Mouse (Mus musculus): ENCODE measurements at regions not wholly inside any gene's neighbourhood (a gene's known extent, or its start where the extent isn't known, plus 50 kb on each side); places are given as distances from the start of the nearest gene placed in this dataset.

DNA sequence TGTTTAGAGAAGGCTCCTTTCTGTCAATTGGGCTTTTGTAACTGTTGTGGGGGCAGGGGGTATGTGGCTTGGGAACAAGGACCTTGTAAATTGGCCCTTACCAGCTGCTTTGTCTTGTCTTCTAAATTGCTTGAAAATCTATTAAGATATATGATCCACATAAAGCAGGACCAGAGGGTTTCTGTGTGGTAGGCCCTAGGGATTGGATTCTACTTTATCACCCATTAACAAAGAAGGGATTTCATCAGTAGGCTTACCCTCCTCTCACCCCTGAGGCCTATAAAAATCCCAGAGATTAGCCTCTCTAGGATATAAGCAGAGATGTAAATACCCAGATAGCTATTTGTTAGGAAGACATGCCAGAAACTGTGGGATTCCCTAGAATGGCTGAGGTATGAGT lies 132.3 kb upstream of the Chl1 start:
- intact Hi-C loops (cut with DNase I): no loop called here

DNA sequence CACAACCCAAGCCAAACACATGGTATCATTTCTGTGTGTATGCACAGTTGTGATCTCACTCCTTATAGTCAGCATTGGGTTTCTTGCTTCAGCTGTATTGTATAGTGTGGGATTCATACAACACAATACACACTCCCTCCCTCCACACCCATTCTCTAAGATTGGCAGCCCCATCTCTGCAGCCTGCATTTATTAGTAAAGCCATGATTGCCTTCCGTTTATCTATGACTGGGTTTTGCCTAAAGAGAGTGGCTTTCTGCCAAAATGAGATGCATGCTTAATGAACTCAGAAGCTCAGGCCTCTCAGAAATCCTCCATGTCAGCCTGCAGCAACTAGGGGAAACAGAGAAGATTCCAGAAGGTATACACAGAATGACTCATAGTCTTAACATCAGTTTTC lies 129.4 kb upstream of the Chl1 start:
- DNase-seq: no peak
- intact Hi-C loops (cut with DNase I): no loop called here

More for the DNA sequence above, 132.3 kb upstream of the Chl1 start:
- DNase-seq: no peak

DNA sequence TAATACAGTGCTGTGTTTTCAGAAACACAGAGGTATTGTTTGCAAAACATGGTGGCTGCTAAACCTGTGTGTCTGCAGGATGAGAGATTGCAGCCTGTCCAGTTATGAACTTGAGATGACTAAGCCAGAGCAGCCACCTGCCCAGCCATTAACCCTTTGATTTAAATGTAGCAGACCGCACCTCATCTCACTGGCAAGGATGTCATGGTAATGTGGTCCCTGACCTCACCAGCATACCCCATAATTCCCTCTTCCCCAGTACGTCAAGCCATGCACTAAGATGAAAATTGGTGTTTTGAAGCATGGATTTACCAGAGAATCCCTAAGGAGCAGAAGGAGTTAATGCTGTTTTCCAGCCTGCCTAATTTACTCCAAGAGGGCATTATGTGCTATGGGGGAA lies 128.5 kb upstream of the Chl1 start:
- no peak for DNase-seq
- intact Hi-C loops (cut with DNase I): no loop called here

DNA sequence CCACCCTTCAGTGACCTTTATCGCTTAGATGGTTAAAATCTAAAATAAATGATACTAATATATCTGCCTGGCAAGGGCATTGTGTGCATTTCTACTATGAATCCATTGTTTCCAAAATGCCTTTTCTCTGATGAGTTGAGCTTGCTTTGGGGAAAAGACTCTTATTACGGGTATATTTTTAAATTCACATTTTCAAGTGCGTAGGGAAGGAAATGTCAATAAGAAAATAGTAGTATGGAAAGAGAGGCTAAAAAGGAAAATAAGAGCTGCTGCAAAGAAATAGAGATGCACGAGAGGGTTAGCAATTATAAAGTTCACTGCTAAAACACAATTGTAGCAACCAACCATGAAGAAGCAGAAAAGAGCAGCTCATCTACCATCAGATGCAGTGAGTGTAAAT lies 123.8 kb upstream of the Chl1 start:
- no peak for DNase-seq
- intact Hi-C loops (cut with DNase I): no loop called here

DNA sequence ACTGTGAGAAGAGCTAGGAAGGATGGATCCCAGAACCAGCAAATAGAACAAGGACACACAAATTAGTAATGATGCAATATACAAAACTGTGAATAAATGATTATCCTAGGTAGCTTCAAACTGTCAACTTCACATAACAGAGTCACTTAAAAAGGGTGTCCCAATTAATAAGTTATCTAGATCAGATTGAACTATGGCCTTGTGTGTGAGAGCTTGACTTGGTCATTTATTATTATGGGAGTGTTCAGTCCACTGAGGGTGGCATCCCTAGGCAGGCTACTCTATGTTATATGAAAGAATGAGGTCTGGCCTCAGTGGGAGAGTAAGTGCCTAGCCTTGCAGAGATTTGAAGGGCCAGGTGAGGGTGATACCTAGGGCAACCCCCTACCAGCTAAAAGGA lies 104.4 kb upstream of the Chl1 start:
- intact Hi-C loops (cut with DNase I): no loop called here

DNA sequence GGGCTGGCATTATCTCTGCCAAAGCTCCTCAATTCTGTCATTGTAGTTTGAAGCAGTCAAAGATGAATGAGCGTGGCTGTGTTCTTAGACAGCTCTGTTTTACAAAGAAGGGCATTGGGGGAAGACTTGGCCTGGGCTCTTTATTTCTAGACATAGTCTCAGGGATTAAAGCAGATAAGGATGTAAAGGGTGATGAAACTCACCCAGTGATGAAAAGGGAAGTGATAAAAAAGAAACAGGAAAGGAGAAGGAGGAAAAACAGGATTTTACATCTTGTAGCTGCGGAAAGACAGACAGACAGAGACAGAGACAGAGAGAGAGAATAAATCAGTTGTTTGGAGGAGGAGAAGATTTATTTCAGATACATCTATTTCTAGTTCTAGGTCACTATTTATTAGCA lies 95.5 kb upstream of the Chl1 start:
- DNase-seq: no peak
- intact Hi-C loops (cut with DNase I): no loop called here

More for the DNA sequence above, 104.4 kb upstream of the Chl1 start:
- no peak for DNase-seq

DNA sequence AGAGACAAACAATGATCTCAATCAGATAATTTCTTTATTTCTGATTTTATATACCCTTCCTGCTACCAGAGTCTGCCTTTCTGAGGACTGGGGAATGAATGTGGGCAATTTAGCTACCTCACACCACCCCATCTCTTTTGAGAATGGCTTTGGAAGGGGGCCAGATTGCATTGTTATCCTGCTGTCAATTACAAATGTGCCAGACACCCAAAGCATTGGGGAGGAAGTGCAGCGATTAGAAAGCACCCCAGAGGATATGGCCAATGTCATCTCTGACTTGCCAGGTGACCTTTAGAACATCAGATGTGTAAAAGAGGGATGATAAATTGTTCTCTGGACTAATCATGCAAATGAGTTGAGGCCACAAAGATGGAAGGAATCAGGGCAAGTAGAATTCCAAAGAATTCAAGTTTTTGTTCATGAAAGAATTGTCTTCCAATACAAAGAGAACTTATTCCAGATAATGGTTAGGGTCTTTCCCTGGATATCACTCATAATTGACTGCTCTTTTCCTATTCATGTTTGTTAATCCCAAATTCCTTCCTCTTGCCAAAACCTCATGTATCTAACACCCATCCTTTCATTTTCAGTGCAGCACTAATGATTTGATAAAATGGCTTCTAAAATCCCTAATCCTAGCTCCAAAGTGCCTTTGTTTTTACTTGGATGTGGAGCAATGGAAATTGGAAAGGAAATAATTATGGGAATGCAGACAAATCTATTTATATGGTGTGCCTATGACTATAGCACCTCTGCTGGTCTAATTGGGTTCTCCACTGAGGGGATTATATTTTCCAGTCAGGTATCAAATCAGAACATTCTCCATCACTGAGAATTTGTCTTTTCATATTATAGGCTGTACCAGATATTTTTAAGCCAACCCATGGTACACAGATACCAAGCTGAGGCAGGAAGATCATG lies 89.1 kb upstream of the Chl1 start:
- intact Hi-C loops (cut with DNase I): no loop called here
- no peak for DNase-seq

DNA sequence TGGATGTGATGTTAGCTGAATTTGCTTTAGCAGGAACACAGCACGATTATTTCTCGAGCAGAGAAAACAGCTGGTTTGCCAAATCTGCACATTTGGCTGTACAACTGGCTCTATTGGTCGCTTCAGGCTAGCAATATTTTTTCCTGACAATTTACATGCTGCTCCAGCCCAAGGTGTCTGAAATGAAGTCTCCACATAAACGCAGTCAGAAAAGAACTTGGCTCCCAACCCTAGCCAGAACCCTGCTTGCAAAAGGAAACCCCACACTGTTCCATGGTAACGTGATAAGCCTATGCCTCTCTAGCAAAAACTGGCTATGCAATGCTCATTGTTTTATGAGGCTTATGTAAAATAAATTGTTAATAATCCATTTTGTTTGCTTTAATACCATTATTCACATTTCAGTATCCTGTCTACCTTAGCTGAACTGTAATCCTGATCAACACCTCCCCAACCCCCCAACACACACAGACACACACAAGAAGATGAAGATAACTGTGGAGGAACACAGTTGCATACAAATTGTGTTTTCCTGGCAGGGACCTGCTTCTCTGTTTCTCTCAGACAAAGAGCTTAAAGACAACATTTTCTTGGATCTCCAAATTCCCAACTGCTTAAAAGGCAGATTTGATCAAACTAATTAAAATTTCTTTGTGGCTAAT lies 79.3 kb upstream of the Chl1 start:
- intact Hi-C loops (cut with DNase I): no loop called here
- no peak for DNase-seq

DNA sequence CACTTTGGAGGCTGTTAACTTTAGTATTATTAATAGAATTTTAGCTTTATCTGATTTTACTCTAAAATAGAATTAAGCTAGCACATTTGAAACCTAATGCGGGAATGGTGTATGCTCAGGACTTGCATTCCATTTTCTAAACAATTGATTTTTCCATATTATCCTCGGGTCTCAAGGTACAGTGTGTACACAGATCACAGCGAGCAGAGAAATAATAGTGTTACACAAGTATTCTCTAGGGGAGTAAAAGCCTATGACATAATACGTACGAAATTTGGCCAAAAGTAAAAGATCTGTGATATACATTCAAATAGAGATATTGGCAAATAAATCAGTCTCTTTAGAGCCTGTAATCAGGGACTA lies 78.8 kb upstream of the Chl1 start:
- DNase-seq: no peak
- intact Hi-C loops (cut with DNase I): no loop called here

Data from heart, postnatal 14 days (tissue).